Mouse (Mus musculus) right cerebral cortex, postnatal 36 days (tissue): ENCODE results near the gene Ogt.

Experiments
- DNase-seq, 2 experiments: peaks; one replicate each; pipeline ENCODE4 v3.0.0; 2022; ENCODE audit warnings: low spot score in 2 of 2, mixed read lengths in 1 of 2

Ogt gene

GRCm38 (mm10) chrX:101639741-101640166 lies at the start of gene Ogt:
TSS of gene Ogt (plus strand) at chrX:101640060.
- peak; percentile 81 to 88 for DNase-seq

GRCm38 (mm10) chrX:101616183-101616582 lies 23.7 kb upstream of the Ogt start:
- DNase-seq, result no peak

- DNase-seq, result no peak
Measured at GRCm38 (mm10) chrX:101617889-101618288, 22.0 kb upstream of the Ogt start.

GRCm38 (mm10) chrX:101620317-101620716 lies 19.5 kb upstream of the Ogt start:
- no peak for DNase-seq

- DNase-seq, result no peak
Measured at GRCm38 (mm10) chrX:101622539-101622938, 17.3 kb upstream of the Ogt start.

GRCm38 (mm10) chrX:101636821-101637525 lies 2.9 kb upstream of the Ogt start:
- no peak for DNase-seq

GRCm38 (mm10) chrX:101638856-101639255 lies 1.0 kb upstream of the Ogt start:
- no peak for DNase-seq

GRCm38 (mm10) chrX:101639306-101639705 lies 554 bp upstream of the Ogt start:
- DNase-seq, result no peak

GRCm38 (mm10) chrX:101640194-101641160 lies 617 bp downstream of the Ogt start:
- no peak for DNase-seq

GRCm38 (mm10) chrX:101641161-101641530 lies 1.3 kb downstream of the Ogt start:
- DNase-seq, result no peak

- DNase-seq, result no peak
Measured at GRCm38 (mm10) chrX:101642091-101642490, 2.2 kb downstream of the Ogt start.

GRCm38 (mm10) chrX:101645286-101645685 lies 5.4 kb downstream of the Ogt start:
- DNase-seq, result no peak

- DNase-seq, result no peak
Measured at GRCm38 (mm10) chrX:101646621-101647020, 6.8 kb downstream of the Ogt start.

- no peak for DNase-seq
Measured at GRCm38 (mm10) chrX:101695686-101696085, 55.8 kb downstream of the Ogt start.

- no peak for DNase-seq
Measured at GRCm38 (mm10) chrX:101697537-101697936, 57.7 kb downstream of the Ogt start.

- no peak for DNase-seq
Measured at GRCm38 (mm10) chrX:101698232-101698631, 58.4 kb downstream of the Ogt start.

- no peak for DNase-seq
Measured at GRCm38 (mm10) chrX:101705111-101705510, 65.3 kb downstream of the Ogt start.

GRCm38 (mm10) chrX:101720401-101720800 lies 80.5 kb downstream of the Ogt start:
- no peak for DNase-seq

GRCm38 (mm10) chrX:101730010-101730409 lies 90.2 kb downstream of the Ogt start:
- no peak for DNase-seq

- DNase-seq, result no peak
Measured at GRCm38 (mm10) chrX:101732644-101733043, 92.8 kb downstream of the Ogt start.

- no peak for DNase-seq
Measured at GRCm38 (mm10) chrX:101733288-101733687, 93.4 kb downstream of the Ogt start.

- DNase-seq, result no peak
Measured at GRCm38 (mm10) chrX:101733828-101734319, 94.0 kb downstream of the Ogt start, which contains the start of gene Cxcr3. TSS of gene Cxcr3 (minus strand) at chrX:101734269.
